Mouse (Mus musculus): ENCODE results near the gene Gm21985. TPM values are rescaled to one million over a fixed set of nuclear protein-coding genes. Genes with fewer than 3 reads are reported as not detected.
A peak's percentile ranks its signal among the peaks of the same experiment; 100 is the strongest.
"Not testable (repeated sequence)": the region's sequence is repeated elsewhere in the genome, so short reads cannot be mapped to it uniquely, and the experiment has no call there.

The Gm21985 gene
- total RNA-seq, 2 experiments from 2014 or later: 0.26 TPM; not detected in 1

DNA sequence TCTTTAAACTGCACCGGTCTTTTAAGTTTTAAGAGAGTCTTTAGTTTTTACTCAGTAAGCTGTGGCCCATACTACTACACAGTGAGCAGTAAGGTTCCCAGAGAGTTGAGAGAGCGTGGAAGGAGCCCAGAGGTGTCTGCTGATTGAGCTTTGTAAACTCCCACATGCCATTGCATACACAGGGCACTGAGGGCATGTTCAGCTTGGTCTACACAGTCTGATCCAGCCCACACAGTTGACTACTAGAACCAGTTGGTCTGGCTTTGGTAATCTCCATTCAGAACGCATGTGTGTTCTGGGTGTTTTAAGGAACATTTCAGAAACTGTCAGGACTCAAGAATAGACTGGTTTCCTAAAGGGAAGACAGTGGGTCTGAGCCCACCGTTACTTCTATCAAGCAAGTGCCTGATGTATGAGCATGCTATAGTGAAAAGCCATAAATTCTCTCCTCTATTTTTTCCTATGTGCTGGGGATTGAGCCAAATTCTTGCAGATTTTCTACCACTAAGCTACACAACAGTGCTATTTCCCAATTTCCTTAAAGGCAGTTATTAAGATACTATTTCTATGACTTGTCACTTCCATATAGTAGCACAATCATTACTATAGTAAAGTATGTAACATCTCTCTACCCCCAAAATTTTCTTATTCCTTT, 125.4 kb downstream of the Gm21985 start:
- DNase-seq: no peak

DNA sequence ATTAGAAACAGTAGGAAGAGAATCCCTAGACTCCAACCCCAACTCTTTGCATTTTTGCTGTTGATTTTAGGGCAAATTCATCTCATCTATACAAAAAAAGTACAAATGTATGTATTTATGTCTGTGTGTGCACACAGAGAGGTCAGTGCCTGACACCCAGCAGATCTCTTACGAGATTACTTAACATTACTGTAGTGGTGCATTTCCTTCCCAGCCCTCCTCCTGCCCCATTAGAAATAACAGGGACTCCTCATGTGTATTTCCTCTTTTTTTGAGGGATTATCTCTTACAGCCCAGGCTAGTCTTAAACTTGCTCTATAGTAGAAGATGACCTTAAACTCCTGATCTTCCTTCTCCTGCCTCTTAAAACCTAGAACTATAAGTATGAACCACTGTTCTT, 126.6 kb downstream of the Gm21985 start:
- DNase-seq: no peak

DNA sequence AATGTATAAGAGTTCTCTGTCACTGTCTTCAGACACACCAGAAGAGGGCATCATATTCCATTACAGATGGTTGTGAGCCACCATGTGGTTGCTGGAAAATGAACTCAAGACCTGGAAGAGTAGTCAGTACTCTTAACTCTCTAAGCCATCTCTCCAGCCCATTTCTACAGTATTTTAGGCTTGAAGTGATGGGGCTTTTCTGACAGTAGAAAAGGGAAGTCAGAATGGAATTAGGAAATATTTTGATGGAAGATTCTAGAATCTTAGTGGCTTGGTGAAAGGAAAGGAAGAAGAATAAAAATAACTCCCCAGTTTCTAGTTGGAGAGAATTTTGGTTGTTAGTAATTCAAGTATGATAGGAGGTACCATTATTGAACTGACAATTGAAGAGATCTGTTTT, 127.8 kb downstream of the Gm21985 start:
- no peak for DNase-seq

DNA sequence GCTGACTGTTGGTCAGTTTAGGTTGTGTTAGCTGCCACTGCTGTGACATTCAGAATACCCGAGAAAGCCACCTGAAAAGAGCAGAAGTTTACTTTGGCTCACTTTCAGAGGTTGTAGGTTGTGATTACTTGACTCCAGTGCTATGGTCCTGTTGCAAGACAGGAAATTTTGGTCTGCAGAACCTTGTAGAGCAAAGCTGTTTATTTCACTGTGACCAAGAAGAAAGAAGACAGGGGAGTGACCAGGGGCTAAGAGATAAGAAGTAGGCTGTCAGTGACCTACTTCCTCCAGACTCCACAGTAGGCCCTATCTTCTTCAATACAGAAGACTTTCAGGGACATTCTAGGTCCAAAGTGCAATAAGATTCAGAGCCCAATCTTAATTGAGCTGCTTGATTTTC, 130.5 kb downstream of the Gm21985 start:
- DNase-seq: no peak

DNA sequence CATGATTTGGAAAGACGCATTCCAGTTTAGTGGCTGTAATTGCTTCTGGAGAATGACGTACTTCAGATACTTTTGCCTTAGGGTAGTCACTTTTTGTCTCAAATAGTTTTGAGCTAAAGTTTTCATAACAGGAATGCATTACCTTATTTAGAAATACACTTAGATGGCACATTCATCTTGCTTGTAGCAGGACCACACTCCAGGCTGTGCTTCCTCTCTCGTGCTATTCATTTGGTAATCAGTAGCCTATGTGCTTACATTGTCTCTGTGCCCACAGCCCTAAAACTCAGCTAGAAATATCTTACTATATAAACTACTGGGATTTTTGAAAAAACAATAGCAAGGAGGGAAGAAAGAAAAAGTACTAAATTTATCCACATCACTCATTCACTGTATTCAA, 140.9 kb downstream of the Gm21985 start:
- no peak for DNase-seq

DNA sequence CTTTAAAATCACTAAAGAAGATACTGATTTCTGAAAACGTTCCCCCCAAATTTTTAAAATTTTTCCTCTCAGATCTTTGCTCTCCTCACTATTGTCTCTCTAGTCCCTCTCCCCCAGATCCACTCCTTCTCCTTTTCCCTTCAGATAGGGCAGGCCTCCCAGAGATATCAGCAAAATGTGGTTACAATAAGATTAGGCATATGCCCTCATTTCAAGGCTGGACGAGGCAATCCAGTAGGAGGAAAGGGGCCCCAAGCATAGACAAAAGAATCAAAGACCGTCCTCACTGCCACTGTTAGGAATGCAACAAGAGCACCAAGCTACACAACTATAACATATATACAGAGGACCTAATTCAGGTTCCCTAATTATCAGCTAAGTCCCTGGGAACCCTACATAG, 159.2 kb downstream of the Gm21985 start:
- DNase-seq: no peak

DNA sequence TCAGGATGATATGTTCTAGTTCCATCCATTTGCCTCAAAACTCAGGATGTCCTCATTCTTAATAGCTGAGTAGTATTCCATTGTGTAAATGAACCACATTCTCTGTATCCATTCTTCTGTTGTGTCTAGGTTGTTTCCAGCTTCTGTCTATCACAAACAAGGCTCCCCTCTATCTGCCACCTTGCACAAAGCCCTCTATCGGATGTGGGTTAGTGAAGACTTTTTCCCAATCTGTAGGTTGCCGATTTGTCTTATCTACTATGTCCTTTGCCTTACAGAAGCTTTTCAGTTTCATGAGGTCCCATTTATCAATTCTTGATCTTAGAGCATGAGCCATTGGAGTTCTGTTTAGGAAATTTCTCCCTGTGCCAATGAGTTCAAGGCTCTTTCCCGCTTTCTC, 162.4 kb downstream of the Gm21985 start:
- not testable (repeated sequence) for DNase-seq

DNA sequence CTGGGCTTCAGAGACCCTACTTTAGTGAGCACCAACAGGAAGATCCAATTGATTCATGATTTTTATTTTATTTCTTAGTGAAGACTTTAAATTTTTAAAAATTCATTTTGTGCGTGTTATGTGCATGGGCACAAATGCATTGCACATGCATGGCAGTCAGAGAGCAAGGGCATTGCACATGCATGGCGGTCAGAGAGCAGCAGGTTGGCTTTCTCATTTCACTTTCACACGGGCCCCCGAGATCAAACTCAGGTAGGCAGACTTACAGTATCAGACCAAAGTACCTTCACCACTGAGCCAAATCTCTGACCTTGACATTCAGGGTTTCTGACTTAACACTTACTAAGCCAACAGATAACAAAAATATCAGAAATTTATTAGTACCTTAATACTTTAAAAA, 163.6 kb downstream of the Gm21985 start:
- DNase-seq: no peak

DNA sequence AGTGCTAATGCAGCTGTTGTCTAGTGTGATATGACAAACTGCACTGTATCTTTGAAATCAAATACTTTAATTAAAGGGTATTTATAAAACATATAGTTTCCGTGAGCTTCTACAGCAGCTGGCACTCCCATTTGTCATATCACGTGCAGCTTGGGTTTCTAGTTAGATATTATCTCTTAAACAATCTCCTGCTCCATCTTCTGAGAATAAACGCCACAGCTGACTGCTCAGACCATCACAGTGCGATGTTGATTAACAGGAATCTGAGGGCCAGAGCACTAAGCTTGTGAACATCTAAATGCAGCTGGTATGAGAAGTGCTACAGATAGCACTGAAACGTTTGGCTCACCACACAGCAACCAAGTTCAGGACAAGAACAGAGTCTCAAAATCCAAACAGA, 164.3 kb downstream of the Gm21985 start:
- no peak for DNase-seq

DNA sequence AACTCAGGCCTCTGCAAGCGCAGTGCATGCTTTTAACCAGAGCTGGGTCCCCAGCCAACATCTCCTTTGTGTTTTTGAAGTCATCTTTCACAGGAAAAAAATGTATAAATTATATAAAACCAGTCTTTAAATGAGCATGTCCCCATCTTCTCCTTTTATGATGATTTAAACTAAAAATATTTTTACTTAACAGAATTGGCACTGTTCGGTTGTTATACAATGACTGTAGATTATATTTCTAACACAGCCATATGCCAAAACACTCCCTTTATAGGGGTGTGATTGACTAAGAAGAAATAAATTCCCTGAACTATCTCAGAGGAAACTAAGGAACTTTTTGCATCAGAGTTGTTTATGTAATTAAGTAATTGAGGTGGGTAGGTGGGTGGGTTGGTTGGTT, 166.4 kb downstream of the Gm21985 start:
- no peak for DNase-seq

DNA sequence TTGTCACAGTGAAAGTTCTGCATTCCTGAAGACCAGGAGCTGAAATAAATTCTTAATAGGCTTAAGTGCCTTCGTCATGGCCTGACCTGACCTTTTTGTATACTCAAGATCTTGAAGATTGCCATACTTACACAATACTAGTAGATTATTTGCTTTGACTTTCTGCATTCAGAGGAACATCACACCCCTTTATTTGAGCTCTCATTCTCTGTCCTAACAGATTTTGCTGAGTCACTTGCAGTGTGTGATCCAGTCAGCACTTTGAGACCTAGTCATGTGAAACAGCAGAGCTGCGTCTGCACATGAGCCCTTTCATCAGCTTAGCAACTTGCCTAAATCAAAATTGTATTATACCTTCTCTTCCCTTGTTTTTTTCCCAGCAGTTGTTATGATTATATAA, 167.2 kb downstream of the Gm21985 start:
- no peak for DNase-seq

DNA sequence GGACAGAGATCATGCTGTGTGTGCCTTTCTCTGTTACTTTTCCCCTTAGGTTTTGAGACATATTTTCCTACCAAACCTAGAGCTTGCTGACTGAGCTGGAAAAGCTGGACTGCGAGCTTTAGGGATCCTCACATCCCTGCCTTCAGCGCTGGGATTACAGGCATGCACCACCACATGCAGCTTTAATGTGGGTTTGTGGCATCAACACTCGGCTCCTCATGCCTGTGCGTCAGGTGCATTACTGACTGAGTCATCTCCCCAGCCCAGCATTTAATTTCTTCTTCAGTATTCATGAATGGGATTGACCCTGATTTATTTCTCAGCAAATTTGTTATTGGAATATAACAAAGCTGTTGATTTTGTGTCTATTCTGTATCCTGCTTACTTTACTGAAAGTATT, 170.2 kb downstream of the Gm21985 start:
- DNase-seq: no peak

DNA sequence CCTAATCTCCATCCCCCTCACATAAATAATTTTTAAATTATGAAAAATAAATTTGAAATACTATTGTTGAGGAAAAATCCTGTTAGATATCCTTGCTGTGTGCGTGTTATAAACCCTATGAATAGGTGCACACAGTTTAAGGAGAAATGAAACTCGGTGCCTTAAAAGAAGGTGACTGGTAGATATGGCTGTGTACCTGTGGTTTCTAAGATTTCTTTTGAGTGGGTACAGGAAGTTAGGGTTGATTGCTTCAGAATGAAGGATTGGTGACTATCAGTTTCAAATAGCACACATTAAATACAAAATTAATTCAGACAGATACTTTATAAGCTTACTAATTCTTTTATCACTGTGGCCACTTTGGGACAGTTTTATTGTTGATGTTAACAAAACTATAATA, 171.5 kb downstream of the Gm21985 start:
- DNase-seq: no peak

DNA sequence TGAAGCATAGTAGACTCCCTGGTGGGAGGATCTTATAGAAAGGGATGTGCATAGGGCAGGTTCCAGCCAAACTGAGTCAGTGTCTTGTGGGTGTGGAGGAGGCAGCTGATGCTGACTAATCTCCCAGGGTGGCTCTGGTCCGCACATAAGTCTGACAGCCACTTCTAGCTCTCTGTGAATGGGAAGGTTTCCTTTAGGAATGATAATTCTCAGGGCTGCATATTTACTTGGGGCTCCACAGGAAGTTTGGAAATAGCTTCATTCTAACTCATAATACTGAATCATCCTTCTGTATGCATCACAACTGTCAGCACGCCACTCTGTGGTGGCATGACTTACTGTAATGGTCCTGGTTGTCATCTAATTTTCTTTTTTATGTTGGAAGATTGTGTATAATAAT, 177.4 kb downstream of the Gm21985 start:
- no peak for DNase-seq

DNA sequence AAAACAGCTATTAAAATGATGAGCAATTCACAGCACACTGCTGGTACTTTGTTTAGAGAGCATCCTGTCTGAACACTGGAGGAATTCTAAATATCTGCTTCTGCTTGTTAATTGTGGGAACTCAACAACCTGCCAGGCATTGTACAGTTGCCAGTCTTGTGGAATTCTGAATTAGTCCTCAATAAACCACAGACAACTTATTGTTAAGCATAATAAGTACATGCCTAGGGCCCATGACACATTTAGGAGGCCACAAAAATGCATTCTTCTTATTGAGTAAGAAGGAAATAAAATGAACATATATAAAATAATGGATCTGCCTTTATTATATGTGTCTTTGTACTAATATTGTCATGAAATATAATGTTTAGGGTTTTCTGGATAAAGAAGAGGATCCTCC, 179.4 kb downstream of the Gm21985 start:
- DNase-seq: no peak

DNA sequence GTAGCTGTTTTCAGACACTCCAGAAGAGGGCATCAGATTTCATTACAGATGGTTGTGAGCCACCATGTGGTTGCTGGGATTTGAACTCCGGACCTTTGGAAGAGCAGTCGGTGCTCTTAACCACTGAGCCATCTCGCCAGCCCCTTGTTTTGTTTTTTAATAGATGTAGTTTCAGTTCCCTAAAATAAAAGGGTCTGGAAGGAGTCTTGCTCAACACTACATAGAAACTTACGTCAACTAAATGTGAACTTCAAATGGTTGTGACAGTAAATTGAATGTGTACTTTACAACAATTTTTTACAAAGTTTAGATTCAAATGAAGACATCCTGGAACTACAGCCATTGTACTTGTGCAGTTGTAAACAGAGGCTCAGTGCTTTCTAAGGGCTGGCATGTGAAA, 181.9 kb downstream of the Gm21985 start:
- not testable (repeated sequence) for DNase-seq

DNA sequence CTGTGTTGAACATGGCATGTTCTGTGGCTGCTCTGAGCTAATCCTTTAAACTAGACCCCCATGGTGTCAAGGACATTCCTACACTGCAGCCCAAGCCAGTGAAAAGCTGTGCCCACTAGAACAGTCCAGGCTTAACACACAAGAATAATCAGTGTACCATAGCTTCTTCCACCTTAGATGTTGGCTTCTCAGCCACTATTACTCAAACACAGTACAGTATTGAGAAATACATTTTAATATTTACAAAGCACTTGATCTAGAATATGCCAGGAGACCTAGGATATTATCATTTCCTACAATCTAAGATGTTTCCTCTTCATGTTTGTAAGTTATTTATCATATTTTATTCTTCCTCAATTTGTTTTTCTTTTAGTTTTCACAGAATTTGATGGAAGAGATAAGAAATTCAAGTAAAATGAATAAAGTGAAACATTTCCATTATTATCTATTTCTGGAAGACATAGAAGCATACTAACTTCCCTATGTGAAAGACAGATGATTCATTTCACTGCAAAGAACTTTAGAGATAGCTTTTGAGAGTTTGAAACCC, 182.5 kb downstream of the Gm21985 start:
- no peak for DNase-seq

DNA sequence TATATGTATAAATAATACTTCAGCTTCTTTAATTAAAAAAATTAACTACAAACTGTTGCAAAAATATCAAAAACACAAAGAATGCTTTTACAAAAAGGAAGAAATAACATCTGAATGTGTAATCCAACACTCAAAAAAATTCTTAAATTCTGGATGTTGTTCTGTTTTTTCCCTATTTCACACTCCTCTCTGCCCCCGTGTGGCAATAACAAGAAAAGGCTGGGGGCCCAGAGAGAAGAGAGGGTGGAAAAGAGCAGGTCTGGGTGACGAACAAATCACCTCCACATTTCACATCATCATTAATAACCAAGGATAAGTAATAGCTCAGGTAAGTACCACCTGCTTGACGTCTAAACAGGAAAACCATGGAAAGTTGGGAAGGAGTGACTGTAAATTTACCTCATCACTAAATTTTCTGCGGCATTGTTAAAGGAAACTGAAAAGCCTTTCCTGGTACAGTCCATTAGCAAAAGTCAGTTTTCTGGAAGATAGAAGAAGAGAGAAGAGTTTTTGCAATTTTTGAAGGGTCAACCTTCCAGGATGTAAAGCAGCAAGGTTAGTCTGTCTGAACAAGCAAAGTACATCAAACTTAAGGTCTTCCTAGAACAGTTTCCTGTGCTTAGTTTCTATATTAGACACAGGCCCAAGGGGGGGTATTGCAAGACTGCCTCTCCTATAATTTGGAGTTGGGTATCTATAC, 183.6 kb downstream of the Gm21985 start:
- peak; percentile 7 to 22 for DNase-seq

DNA sequence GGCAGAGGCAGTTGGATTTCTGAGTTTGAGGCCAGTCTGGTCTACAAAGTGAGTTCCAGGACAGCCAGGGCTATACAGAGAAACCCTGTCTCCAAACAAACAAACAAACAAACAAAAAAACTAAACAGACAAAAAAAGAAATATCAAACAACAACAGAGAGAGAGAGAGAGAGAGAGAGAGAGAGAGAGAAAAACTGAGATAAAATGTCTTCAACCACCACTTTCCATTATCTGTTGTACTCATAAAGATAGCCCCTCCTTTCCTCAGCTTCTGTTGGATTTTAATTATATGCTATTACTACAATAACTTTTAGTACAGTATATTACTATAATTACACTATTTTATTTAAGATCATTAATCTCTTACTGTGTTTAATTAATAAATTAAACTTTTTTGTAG, 186.4 kb downstream of the Gm21985 start:
- DNase-seq: not testable (repeated sequence)

DNA sequence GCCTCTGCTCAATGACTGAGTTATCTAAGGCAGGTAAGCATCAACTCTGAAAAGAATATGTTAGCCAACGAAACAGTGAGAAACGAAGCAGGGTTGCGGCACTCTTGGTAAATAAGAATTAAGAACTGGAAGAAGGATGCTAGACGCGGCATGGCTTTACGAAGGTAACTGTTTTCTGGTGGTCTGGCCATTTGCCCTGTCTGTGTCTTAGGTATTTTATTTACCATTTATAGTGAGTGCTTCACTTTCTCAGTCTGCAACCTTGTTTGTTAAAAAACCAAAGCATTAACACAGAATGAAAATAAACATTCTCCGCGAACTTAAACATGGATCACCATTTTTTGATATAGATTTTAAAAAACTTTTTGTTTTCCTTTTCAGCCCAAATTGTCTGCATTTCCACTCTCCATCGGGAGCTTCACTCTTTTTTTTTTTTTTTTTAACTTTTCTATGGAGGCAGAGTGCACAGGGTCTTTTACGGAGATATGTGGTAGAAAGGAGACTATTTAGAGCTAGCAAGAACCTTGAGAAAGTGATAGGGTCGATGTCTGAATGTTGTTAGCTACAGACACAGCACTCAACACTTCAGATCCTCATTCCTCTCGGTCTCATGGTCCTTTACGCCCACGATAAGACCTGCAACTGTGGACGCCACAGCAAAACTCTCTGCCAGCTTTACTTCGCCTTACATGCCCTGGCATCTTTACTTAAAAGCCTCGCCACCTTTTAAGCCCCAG, 188.2 kb downstream of the Gm21985 start:
- DNase-seq: no peak

DNA sequence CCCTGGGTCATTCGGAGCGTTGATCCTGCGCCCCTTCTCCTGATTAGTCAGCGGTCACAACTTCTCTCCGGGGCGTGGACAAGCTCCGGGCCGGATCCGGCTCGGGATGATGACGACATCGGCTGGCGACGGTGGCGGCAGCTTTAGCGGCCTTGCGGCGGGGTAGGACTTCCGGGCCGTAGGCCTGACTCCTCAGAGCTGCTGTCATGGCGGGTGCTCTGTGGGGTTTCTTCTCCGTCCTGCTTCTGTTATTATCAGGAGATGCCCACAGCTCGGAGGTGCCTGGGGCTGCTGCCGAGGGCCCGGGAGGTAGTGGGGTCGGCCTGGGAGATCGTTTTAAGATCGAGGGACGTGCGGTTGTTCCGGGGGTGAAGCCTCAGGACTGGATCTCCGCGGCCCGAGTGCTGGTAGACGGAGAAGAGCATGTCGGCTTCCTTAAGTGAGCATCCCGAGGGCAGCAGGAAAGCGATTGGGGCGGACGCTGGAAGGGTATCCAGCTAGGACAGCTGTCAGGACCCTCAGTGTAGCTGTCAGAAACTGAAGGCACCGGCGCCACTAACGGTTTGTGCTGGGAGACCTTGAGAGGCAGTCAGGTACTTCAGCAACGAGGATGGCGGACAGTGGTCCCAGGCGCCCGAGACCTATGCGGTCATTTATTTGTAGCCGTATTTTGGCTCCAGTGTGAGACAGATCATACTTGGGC, 188.9 kb downstream of the Gm21985 start, which contains the start of gene Emc7:
TSS of gene Emc7 (plus strand) at position 136 of the 703 bp plus-strand sequence.
- DNase-seq: peak; percentile 99 to 100
